Mouse (Mus musculus) neural tube, embryonic 15.5 days (tissue): Measurements from ENCODE around the gene Hmgcll1. TPM values are rescaled to one million over a fixed set of nuclear protein-coding genes. Genes with fewer than 3 reads are reported as not detected.
A peak's percentile ranks its signal among the peaks of the same experiment; 100 is the strongest.

Source experiments
- ATAC-seq: fragments of 200-750 bp; cut with Nextera tagmentation; 2 replicates; pipeline ENCODE4 v1.8.0; 2017; ENCODE audit warnings: mild to moderate bottlenecking, moderate TSS enrichment, moderate library complexity; ENCODE audit not compliant: low FRiP score
- H3K27ac ChIP-seq: fragments of 300-500 bp; sonication (generic); replicated peaks from 2 replicates; pipeline ENCODE4 v1.5.1; 2015; ENCODE audit warnings: mild to moderate bottlenecking, inconsistent platforms
- H3K27me3 ChIP-seq: fragments of 300-500 bp; sonication (generic); replicated peaks from 2 replicates; pipeline ENCODE4 v1.6.1; 2015; ENCODE audit warnings: inconsistent platforms
- H3K36me3 ChIP-seq: fragments of 300-500 bp; sonication (generic); 2 replicates; pipeline ENCODE4 v1.6.1; 2015; ENCODE audit warnings: inconsistent platforms
- H3K4me1 ChIP-seq: fragments of 300-500 bp; sonication (generic); 2 replicates; pipeline ENCODE4 v1.6.1; 2015; ENCODE audit warnings: inconsistent platforms
- H3K4me2 ChIP-seq: fragments of 300-500 bp; sonication (generic); 2 replicates; pipeline ENCODE4 v1.6.1; 2015; ENCODE audit warnings: inconsistent platforms, mild to moderate bottlenecking, moderate library complexity
- H3K4me3 ChIP-seq: fragments of 300-500 bp; sonication (generic); replicated peaks from 2 replicates; pipeline ENCODE4 v1.5.1; 2015; ENCODE audit warnings: mild to moderate bottlenecking, inconsistent platforms
- H3K9ac ChIP-seq: fragments of 300-500 bp; sonication (generic); replicated peaks from 2 replicates; pipeline ENCODE4 v1.6.1; 2015; ENCODE audit warnings: mild to moderate bottlenecking, inconsistent platforms
- H3K9me3 ChIP-seq: fragments of 300-500 bp; sonication (generic); replicated peaks from 2 replicates; pipeline ENCODE4 v1.6.1; 2016; ENCODE audit warnings: inconsistent platforms
- WGBS: fragments of 180-500 bp; shearing (Covaris S2); methylation state at CpG from one replicate; pipeline ENCODE4 v1.1.7; 2015; ENCODE audit warnings: mixed read lengths; 5-methylcytosine and 5-hydroxymethylcytosine counted together
- polyA plus RNA-seq: library from polyadenylated mRNA; unstranded; fragments of >200 nt; fragmentation: Nextera tagmentation; extraction: Ambion mirVana; gene quantifications from 2 replicates; pipeline ENCODE4 v1.2.1, GENCODE M21; 2015

The Hmgcll1 gene
- polyA plus RNA-seq: 21.5 and 21.9 TPM in 2 replicates

DNA sequence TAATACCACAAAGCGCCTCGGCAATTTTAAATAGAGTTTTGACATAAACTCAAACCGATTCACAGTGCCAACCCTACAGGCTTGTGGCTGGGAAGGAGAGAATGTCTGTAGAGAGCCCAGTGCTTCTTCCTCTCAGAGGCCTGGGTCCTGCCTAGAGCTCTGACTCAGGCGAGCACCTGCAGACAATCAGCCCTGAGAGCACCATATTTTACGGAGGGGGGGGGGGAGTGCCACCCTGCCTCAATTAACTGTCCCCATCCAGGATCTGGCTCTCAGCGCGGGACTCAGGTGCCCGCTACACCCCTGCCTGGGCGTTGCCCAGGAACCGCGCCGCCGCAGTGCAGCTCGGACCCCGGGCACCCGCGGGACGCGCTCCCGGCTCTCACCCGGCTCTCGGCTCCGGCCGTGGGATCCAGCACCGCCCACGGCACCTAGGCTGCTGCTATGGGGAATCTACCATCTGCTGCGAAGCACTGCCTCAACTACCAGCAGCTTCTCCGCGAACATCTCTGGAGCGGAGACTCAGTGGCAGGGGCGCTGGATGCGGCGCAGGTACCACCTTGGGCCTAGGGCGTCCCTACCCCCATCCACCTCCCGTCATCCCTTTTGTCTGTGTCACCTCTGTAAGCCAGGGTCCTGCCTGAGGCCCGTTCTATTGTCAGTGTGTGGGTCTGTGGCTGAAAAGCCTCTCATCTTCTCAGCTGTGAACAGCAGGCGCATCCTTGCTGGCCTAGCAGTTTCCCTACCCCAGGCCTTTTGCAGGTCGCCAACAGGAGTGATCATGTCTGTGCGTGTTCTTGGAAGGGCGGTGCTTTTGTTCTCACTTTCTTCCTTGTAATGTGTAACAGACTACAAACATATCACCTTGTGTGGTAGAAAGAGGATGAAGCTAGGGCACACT, at the start of gene Hmgcll1:
Gene Hmgcll1 (plus strand): TSS at position 225 of the 901 bp plus-strand sequence.
- Histone ChIP-seq H3K27me3 (no peaks in the 10 kb centered on the region), H3K36me3 (no peaks in the 10 kb centered on the region), H3K27ac (peak within 1 kb of the TSS; percentile 91), H3K4me3 (peak within 1 kb of the TSS; percentile 59), H3K9ac (peak within 1 kb of the TSS; percentile 83), H3K9me3 (no peaks in the 10 kb centered on the region), H3K4me2 (peak within 1 kb of the TSS; percentile 85), H3K4me1 (peaks cover 16% of the 10 kb centered on the region)
- ATAC-seq: peak; percentile 92
- 4% methylated on average over 39 of the region's 40 CpGs for WGBS

DNA sequence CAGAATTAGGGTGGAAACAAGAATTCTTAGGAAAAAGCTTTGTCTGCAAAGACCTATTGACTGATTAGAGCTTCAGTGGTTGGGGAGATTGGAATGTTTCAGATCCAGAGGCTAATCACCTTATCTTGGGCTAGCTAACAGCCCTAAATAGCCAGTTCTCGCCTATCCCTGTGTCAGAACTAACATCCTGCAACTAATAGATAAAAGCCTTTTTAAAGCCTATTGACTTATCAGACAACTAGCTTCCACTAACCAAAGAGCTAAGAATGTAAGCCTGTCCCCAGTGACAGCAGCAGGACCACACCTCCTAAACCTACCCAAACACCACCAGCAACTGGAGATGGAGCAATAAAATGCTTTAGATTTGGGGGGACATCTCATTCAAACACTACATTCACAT, 34.6 kb upstream of the Hmgcll1 start:
- Histone ChIP-seq H3K27ac (no peak overlapping the region), H3K4me1 (no peaks in the 10 kb centered on the region), H3K4me2 (no peak overlapping the region), H3K36me3 (no peaks in the 10 kb centered on the region), H3K27me3 (no peaks in the 10 kb centered on the region), H3K9ac (no peak overlapping the region), H3K9me3 (no peaks in the 10 kb centered on the region), H3K4me3 (no peak overlapping the region)
- ATAC-seq: no peak
- WGBS: 54% methylated on average over 1 of the region's 1 CpGs

DNA sequence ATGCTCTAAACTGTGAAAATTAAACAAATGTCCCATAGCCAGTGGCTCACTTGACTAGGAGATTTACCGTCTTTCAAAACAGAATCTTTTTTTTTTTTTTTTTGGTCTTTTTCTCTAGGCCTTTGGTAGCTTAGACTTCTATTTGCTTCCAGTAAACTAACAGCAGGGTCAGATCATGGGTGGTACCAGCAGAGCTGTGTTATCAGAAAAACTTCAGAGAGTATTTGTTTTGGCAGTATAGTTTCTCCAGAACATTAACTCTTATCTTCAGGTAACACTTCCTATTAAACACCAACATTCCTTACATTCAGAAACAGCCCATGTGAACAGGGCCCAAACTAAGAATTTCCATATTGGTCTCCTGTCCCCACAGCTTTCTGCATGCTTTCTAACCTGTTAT, 33.5 kb upstream of the Hmgcll1 start:
- 94% methylated on average over 1 of the region's 1 CpGs for WGBS
- no peak for ATAC-seq
- H3K9ac ChIP-seq: no peak overlapping the region
- no peaks in the 10 kb centered on the region for H3K9me3 ChIP-seq
- no peaks in the 10 kb centered on the region for H3K36me3 ChIP-seq
- no peak overlapping the region for H3K4me2 ChIP-seq
- H3K27me3 ChIP-seq: no peaks in the 10 kb centered on the region
- no peak overlapping the region for H3K4me3 ChIP-seq
- no peaks in the 10 kb centered on the region for H3K4me1 ChIP-seq
- no peak overlapping the region for H3K27ac ChIP-seq

DNA sequence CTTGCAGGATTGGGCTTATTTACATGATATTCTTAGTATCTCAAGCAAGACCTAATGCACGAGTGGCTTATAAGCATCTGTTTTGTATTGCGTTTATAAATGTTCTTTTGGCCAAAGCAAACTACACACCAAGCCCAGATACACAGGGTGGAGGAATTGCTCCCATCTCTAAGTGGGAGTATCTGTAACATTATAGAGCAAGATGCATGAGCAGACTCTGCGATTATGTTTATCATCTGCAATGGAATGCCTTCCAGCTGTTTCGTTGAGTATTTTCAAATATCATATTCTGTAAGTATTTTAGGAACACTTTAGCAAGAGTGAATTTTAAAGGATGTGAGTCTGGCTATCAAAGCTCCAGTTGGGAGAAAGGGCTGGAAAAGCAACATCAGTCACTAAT, 25.2 kb upstream of the Hmgcll1 start:
- no peak overlapping the region for H3K27ac ChIP-seq
- ATAC-seq: no peak
- no peaks in the 10 kb centered on the region for H3K4me1 ChIP-seq
- H3K4me3 ChIP-seq: no peak overlapping the region
- 93% methylated on average over 4 of the region's 4 CpGs for WGBS
- no peaks in the 10 kb centered on the region for H3K9me3 ChIP-seq
- no peak overlapping the region for H3K9ac ChIP-seq
- no peaks in the 10 kb centered on the region for H3K27me3 ChIP-seq
- H3K4me2 ChIP-seq: no peak overlapping the region
- H3K36me3 ChIP-seq: no peaks in the 10 kb centered on the region

DNA sequence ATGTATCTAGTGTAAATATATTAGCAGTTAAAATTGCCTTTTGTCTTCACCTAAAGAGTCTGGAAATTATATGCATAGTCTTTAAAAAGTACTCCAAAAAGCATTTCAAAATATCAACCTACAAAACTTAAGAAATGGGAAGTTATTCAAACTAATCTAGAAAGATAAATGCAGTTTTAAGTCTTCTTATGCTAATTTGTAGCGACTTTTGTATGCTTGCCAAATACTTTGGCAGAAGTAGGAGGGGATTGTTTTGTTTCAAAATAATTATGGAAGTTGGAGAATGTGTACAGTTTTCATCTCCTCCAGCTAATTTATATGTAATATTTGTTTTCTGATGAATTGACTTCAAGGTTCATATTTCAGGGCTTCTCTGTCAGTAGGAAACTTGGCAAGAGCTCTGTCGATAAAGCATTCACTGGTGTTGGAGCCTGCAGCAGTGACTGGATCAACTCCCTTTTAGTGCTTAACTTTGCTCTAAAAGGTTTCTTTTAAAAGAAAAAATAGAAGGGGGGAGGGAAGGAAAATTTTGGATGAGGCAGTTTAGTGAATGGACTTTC, 15.8 kb upstream of the Hmgcll1 start:
- Histone ChIP-seq H3K9me3 (no peaks in the 10 kb centered on the region), H3K27ac (no peak overlapping the region), H3K27me3 (no peaks in the 10 kb centered on the region), H3K4me3 (no peak overlapping the region), H3K9ac (no peak overlapping the region), H3K4me2 (no peak overlapping the region), H3K36me3 (no peaks in the 10 kb centered on the region), H3K4me1 (no peaks in the 10 kb centered on the region)
- ATAC-seq: no peak
- WGBS: 57% methylated on average over 2 of the region's 2 CpGs

DNA sequence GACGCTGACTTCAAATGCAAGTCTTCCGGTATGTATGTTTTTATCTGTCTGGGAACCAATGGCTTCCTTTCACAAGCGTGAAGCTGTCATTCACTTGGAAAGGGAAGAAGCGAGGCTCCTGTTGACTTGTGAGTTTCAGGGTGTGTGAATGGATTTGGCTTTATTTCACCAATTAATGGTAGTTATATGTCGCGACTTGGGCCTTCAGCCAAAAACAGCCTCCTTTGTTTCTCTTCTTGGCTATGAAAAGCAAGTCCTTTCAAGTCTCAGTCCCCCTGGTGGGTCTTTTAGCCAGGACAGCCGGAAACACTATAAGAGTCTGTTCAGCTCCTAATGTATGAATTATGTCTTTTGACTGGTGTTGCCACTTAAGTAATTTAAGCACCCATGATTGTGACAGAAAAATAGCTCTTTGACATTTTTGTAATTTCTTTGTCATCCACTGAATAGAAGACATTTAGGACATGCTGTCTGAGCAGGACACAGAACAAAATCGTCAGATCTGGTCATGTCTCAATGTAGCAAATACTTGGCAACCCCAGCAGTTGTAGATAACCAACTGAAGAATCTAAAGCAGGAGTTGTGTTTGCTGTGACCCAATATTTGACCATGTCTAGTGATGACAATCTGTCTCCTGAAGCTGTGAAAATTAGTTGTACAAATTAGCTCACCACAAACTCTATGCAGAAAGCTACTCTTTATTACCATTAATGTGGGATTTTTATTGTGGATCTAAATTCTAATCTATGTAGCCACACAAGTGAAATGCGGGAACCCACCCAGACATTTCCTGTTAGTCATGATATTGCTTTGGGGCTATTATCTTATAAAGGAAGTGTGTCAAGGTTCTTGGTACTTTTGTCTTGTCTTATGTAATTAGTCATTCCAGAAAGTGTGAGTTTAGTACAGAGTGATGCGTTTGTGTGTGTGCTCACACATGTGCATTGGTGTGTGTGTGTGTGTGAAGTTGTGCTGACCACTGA, 13.5 kb upstream of the Hmgcll1 start:
- no peaks in the 10 kb centered on the region for H3K4me1 ChIP-seq
- ATAC-seq: peak; percentile 53; the same call in 1 of the 2 replicates
- H3K36me3 ChIP-seq: no peaks in the 10 kb centered on the region
- H3K4me3 ChIP-seq: no peak overlapping the region
- no peak overlapping the region for H3K9ac ChIP-seq
- peak overlapping the region; percentile 18 for H3K4me2 ChIP-seq
- WGBS: 27% methylated on average over 10 of the region's 10 CpGs
- H3K27ac ChIP-seq: no peak overlapping the region
- no peaks in the 10 kb centered on the region for H3K9me3 ChIP-seq
- no peaks in the 10 kb centered on the region for H3K27me3 ChIP-seq

DNA sequence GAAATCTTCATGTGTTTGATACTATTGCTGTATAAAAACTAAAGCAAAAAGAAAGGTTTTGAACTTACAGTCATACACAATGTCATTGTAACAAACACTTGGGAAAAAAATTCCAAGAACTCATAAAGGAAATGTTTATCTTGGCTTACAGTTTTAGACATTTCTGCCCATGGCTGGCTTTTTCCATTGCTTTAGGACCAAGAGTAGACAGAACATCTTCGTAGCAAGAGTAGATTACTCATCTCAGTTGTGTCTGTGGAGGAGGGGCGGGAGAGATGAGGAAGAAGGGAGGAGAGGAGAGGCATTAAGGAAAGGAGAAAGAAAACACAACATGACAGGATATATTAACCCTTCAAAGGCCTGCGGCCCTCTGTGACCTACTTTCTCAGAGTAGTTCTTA, 11.6 kb upstream of the Hmgcll1 start:
- Histone ChIP-seq H3K27ac (no peak overlapping the region), H3K9ac (no peak overlapping the region), H3K27me3 (no peaks in the 10 kb centered on the region), H3K36me3 (no peaks in the 10 kb centered on the region), H3K4me3 (no peak overlapping the region), H3K4me1 (no peaks in the 10 kb centered on the region), H3K9me3 (no peaks in the 10 kb centered on the region), H3K4me2 (no peak overlapping the region)
- ATAC-seq: no peak
- WGBS: 86% methylated on average over 3 of the region's 3 CpGs

DNA sequence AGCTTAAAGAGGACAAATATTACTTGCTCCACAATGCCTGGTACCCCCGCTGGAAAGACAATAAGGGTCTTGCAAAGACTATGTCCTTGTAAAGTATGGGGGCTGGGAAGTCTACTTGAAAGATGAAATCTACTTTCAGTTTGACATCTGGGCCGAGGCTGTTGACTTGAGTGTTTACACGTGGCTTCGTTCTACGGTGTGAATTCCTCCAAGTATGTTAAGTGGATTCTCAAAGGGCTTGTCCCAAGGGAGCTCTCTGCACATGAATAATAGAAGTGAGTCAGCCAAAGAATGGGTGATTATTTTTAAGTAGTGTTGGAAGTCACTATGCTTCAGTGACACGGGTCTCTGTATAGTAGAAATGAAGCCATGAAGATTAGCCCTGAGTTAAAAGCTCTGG, 11.0 kb upstream of the Hmgcll1 start:
- Histone ChIP-seq H3K36me3 (no peaks in the 10 kb centered on the region), H3K9ac (no peak overlapping the region), H3K4me3 (no peak overlapping the region), H3K4me1 (no peaks in the 10 kb centered on the region), H3K27me3 (no peaks in the 10 kb centered on the region), H3K9me3 (no peaks in the 10 kb centered on the region), H3K27ac (no peak overlapping the region), H3K4me2 (no peak overlapping the region)
- no peak for ATAC-seq
- 73% methylated on average over 6 of the region's 6 CpGs for WGBS

DNA sequence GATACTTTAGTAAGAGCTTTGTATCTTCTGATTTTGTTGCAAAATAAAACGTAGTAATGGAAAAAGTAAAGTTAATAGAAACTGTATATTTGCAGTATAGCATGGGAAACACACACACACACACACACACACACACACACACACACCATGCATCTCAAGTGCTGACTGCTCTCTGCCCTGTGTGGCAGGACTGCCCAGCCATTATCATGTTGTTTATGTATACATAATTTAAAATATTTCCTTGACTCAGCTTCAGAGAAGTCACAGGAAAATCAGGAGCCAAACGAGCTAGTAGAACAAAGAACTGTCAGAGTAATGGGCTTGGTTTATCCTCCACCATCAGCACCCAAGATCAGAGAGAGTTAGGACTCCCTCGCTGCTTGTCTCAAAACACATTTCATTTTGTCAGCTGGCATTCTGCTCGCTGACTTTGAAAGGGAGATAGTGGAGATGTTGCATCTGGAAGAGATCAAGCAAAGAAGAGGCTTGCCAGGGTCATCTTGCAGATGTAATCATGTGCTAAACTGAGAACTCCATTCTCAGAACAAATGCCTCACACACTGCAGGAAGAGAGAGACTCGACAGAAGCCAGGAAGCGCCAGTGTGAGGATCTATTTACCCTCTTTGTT, 7.2 kb upstream of the Hmgcll1 start:
- H3K9ac ChIP-seq: no peak overlapping the region
- H3K36me3 ChIP-seq: no peaks in the 10 kb centered on the region
- no peaks in the 10 kb centered on the region for H3K27me3 ChIP-seq
- no peak overlapping the region for H3K27ac ChIP-seq
- H3K4me2 ChIP-seq: no peak overlapping the region
- H3K4me1 ChIP-seq: no peaks in the 10 kb centered on the region
- WGBS: 53% methylated on average over 6 of the region's 6 CpGs
- H3K9me3 ChIP-seq: no peaks in the 10 kb centered on the region
- no peak for ATAC-seq
- no peak overlapping the region for H3K4me3 ChIP-seq

DNA sequence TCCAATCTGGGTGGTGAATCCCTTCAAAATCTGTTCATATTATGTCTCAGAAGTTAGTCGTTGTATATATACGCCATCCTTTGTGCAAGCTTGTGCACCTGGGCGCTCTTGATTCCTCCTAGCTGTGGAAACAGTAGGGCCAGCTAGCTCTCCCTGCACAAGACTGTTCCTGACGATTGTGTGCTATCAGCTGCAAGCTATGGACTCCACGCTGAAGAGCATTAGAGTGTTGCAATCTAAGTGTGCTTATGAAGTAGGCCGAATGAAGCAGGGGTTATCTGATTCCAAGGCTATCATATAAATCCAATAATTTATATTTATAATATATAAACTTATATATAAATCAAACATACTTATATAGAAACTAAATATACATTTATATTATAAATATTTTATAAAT, 866 bp upstream of the Hmgcll1 start:
- no peaks in the 10 kb centered on the region for H3K36me3 ChIP-seq
- peaks cover 16% of the 10 kb centered on the region for H3K4me1 ChIP-seq
- H3K9ac ChIP-seq: no peak overlapping the region
- WGBS: 85% methylated on average over 6 of the region's 6 CpGs
- no peak overlapping the region for H3K4me3 ChIP-seq
- no peaks in the 10 kb centered on the region for H3K27me3 ChIP-seq
- no peak overlapping the region for H3K4me2 ChIP-seq
- H3K27ac ChIP-seq: no peak overlapping the region
- no peaks in the 10 kb centered on the region for H3K9me3 ChIP-seq
- ATAC-seq: no peak

DNA sequence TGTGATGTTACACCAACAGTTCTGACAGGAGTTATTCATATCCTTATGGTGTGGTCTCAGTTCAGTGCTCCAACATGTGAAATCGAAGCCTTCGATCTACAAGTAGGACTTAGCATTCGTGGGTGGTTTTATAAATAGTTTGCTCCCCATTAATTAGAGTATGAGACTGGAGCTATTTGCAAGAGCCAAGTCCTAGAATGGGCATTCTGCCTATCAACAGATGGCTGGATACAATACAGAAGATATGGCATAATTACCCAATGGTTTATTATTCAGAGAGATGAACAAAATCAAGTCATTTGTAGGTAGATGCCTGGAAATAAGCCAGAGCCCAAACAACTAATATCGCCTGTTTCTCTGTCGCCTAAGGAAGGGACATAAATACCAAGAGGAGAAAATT, 1.3 kb downstream of the Hmgcll1 start:
- Histone ChIP-seq H3K4me2 (peak overlapping the region; percentile 85), H3K4me1 (peaks cover 16% of the 10 kb centered on the region), H3K4me3 (no peak overlapping the region), H3K27me3 (no peaks in the 10 kb centered on the region), H3K9ac (no peak overlapping the region), H3K27ac (no peak overlapping the region), H3K9me3 (no peaks in the 10 kb centered on the region), H3K36me3 (no peaks in the 10 kb centered on the region)
- ATAC-seq: no peak
- 85% methylated on average over 5 of the region's 5 CpGs for WGBS
